Mouse (Mus musculus) C2C12 (cell line): ENCODE measurements around the gene Gm20503.

Experiments
- CTCF ChIP-seq: IDR thresholded peaks from one replicate; pipeline ENCODE4 v1.5.1; 2011; ENCODE audit not compliant: control insufficient read depth, insufficient read depth, insufficient read length
- FOSL1 ChIP-seq: IDR thresholded peaks from one replicate; pipeline ENCODE4 v1.8.0; 2011; ENCODE audit warnings: mild to moderate bottlenecking, low read length; ENCODE audit not compliant: poor library complexity, insufficient read depth, severe bottlenecking
- MAX ChIP-seq: IDR thresholded peaks from one replicate; pipeline ENCODE4 v1.6.1; 2011; ENCODE audit warnings: mild to moderate bottlenecking, control low read depth
- MYOD1 ChIP-seq: IDR thresholded peaks from one replicate; pipeline ENCODE4 v1.6.1; 2011; ENCODE audit warnings: low read depth; ENCODE audit not compliant: control insufficient read depth, insufficient read length
- MYOG ChIP-seq: IDR thresholded peaks from one replicate; pipeline ENCODE4 v1.6.1; 2011; ENCODE audit not compliant: control insufficient read depth, insufficient read length; ENCODE audit errors: extremely low read depth
- USF1 ChIP-seq: IDR thresholded peaks from one replicate; pipeline ENCODE4 v1.6.1; 2011; ENCODE audit warnings: low read depth, mild to moderate bottlenecking, control low read depth, moderate library complexity

DNA sequence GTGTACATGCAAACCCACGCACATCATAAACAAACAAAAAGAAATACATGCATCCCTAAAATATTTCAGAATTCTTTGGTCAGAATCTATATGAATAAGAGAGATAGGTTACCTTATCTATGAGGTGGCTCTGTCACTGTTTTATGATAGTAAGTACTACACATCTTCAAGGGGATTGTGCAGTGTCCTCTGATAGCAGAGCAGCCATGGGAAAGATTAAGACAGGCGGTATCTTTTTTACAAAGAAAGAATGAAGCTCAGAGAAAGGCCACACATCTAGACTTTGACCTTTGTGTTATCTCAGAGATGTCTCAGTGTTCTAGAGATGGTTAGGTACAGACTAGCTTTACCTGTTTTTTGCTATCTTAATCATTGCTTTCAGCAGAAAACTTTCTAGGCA, 13.9 kb downstream of the Gm20503 start:
- TF ChIP-seq MAX (no peak), CTCF (no peak), MYOD1 (no peak), USF1 (no peak), MYOG (no peak), FOSL1 (no peak)
